In the genomic region with DNA sequence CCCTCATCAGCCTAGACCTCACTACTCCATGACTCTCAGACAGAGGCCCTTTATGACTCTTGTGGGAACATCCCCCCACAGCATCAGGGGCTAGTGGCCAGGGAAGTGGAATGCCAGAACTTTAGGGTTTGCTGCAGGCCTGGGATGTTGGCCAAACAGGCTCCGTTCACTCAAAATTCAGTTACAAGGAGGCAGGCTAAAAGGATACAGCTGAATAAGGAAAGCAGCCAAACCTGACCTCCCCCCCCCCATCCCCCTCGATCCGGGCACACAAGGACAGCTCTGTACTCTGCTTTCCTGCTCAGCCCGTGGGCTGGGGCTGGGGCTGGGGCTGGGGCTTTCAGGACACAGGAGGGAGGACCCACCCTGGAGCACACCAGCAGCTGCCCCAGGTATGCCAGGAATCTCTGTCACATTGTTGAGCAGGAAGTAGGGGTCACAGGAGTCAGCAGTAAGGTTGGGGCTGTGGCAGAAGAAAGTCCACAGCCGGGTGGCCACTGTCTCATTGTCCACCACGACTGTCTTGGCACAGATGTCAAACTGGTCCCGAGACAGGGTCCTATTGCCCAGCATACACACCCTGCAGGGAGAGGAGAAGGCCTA, we compare ENCODE assay signal across 7 mouse cellular contexts. TPM values are rescaled to one million over a fixed set of nuclear protein-coding genes. Genes with fewer than 3 reads are reported as not detected.
DNase-seq lines count a peak whose midpoint lies in the region; ATAC-seq and TF ChIP-seq lines count a peak whose summit lies in the region.

No protein-coding gene starts in this region.

- H3K27me3 ChIP-seq in lung, postnatal 0 days (replicated peaks; ENCODE audit: insufficient read depth, low read length) = no peaks in the 10 kb centered on the region

- no peak overlapping the region for H3K4me2 ChIP-seq in lung, postnatal 0 days (replicated peaks; ENCODE audit: low read depth, low read length)

- H3K4me1 ChIP-seq in lung, postnatal 0 days (ENCODE audit: insufficient read depth, low read depth, low read length) = no peaks in the 10 kb centered on the region

- 21% methylated on average over 7 of the region's 7 CpGs for WGBS in lung, postnatal 0 days

- no peak overlapping the region for H3K4me3 ChIP-seq in lung, postnatal 0 days (ENCODE audit: low read depth, low read length)

- no peak for TF ChIP-seq CTCF in lung, postnatal 0 days (IDR thresholded peaks at IDR 0.05)

- no peak for DNase-seq in lung, postnatal 0 days (ENCODE audit: low spot score)
- DNase-seq in lung, postnatal 36 days = no peak
- peak; percentile 96 for DNase-seq in fibroblast of lung, adult 2 months (ENCODE audit: low read depth)
- DNase-seq in heart, postnatal 14 days = peak; percentile 60 to 72
- DNase-seq in layer of hippocampus, postnatal 14 days (ENCODE audit: low spot score in 2 of 2) = peak; percentile 59 to 82
- no peak for DNase-seq in urinary bladder, adult 2 months (ENCODE audit: low spot score)
- DNase-seq in adrenal gland, postnatal 36 days = no peak

- H3K27ac ChIP-seq in lung, postnatal 0 days (ENCODE audit: low read length) = no peak overlapping the region

- ATAC-seq in lung, postnatal 0 days = peak; percentile 53

- no peaks in the 10 kb centered on the region for H3K9me3 ChIP-seq in lung, postnatal 0 days (ENCODE audit: low read length)

- H3K36me3 ChIP-seq in lung, postnatal 0 days (ENCODE audit: insufficient read depth, low read length) = peaks cover 32% of the 10 kb centered on the region; the same call in 1 of the 2 replicates

- TF ChIP-seq EP300 in lung, postnatal 0 days (IDR thresholded peaks at IDR 0.05) = no peak

- intact Hi-C loops in heart, postnatal 14 days (cut with DNase I) = no loop called here

- no peak overlapping the region for H3K9ac ChIP-seq in lung, postnatal 0 days (replicated peaks; ENCODE audit: low read depth)

RNA-seq across cellular contexts. Expression of a gene that starts 8.0 kb away (rescaled TPM):
- 0.63 and 0.74 TPM in 2 replicates for polyA plus RNA-seq in lung, postnatal 0 days (2015; fragmentation: Nextera tagmentation; extraction: Ambion mirVana)
- total RNA-seq in heart, postnatal 14 days (2021) = 1 to 10 TPM; 1.0 to 1.3 TPM
- total RNA-seq in layer of hippocampus, postnatal 14 days (2021) = 10 to 100 TPM; 46.9 to 52.8 TPM
- 3.7 and 5.2 TPM in 2 replicates for polyA plus RNA-seq in urinary bladder, adult 2 months (2012; rRNA removed)
- 1 to 10 TPM; 1.3 to 1.9 TPM for total RNA-seq in adrenal gland, postnatal 36 days (2021)

RNA-seq across cellular contexts. Expression of a gene that starts 12.9 kb away (rescaled TPM):
- polyA plus RNA-seq in lung, postnatal 0 days (2015; fragmentation: Nextera tagmentation; extraction: Ambion mirVana) = 75.9 and 77.2 TPM in 2 replicates
- 10 to 100 TPM; 57.6 to 66.5 TPM for total RNA-seq in heart, postnatal 14 days (2021)
- 10 to 100 TPM; 62.8 to 71.5 TPM for total RNA-seq in layer of hippocampus, postnatal 14 days (2021)
- 82.8 and 98.7 TPM in 2 replicates for polyA plus RNA-seq in urinary bladder, adult 2 months (2012; rRNA removed)
- total RNA-seq in adrenal gland, postnatal 36 days (2021) = 10 to 100 TPM; 68.1 to 87.1 TPM

RNA-seq across cellular contexts. Expression of a gene that starts 14.7 kb away (rescaled TPM):
- 29.2 and 33.9 TPM in 2 replicates for polyA plus RNA-seq in lung, postnatal 0 days (2015; fragmentation: Nextera tagmentation; extraction: Ambion mirVana)
- total RNA-seq in heart, postnatal 14 days (2021) = 10 to 100 TPM; 50.8 to 52.0 TPM
- total RNA-seq in layer of hippocampus, postnatal 14 days (2021) = 10 to 100 TPM; 28.1 to 35.8 TPM
- polyA plus RNA-seq in urinary bladder, adult 2 months (2012; rRNA removed) = 64.3 and 69.6 TPM in 2 replicates
- 10 to 100 TPM; 43.9 to 58.9 TPM for total RNA-seq in adrenal gland, postnatal 36 days (2021)

RNA-seq across cellular contexts. Expression of a gene that starts 17.5 kb away (rescaled TPM):
- 0.42 and 0.54 TPM in 2 replicates for polyA plus RNA-seq in lung, postnatal 0 days (2015; fragmentation: Nextera tagmentation; extraction: Ambion mirVana)
- total RNA-seq in heart, postnatal 14 days (2021) = under 1 TPM; 0.46 to 0.55 TPM
- total RNA-seq in layer of hippocampus, postnatal 14 days (2021) = 1 to 10 TPM; 1.2 to 1.3 TPM
- polyA plus RNA-seq in urinary bladder, adult 2 months (2012; rRNA removed) = 1.4 and 1.8 TPM in 2 replicates
- under 1 TPM; 0.66 to 0.76 TPM for total RNA-seq in adrenal gland, postnatal 36 days (2021)

RNA-seq across cellular contexts. Expression of a gene that starts 28.1 kb away (rescaled TPM):
- polyA plus RNA-seq in lung, postnatal 0 days (2015; fragmentation: Nextera tagmentation; extraction: Ambion mirVana) = 0.13 TPM in 1 of 2 replicates, not detected in the other
- total RNA-seq in heart, postnatal 14 days (2021) = not detected
- not detected for total RNA-seq in layer of hippocampus, postnatal 14 days (2021)
- 0.12 and 0.17 TPM in 2 replicates for polyA plus RNA-seq in urinary bladder, adult 2 months (2012; rRNA removed)
- total RNA-seq in adrenal gland, postnatal 36 days (2021) = not detected

Comparison
In these comparisons a context has a peak if more than half of its experiments do, and no peak if none do; other contexts are left out.
1. DNase-seq: peak in fibroblast of lung, adult 2 months (single experiment), heart, postnatal 14 days (2 of 2) and layer of hippocampus, postnatal 14 days (2 of 2); none in lung, postnatal 0 days (single experiment), lung, postnatal 36 days (single experiment), urinary bladder, adult 2 months (single experiment) and adrenal gland, postnatal 36 days (0 of 2).
2. RNA of a gene that starts 8.0 kb away (total RNA-seq): 46.9 to 52.8 TPM in layer of hippocampus, postnatal 14 days; 1.3 to 1.9 TPM in adrenal gland, postnatal 36 days and 1.0 to 1.3 TPM in heart, postnatal 14 days; every median in the first group is over 10 times any median in the second.